Mouse (Mus musculus) midbrain, embryonic 11.5 days (tissue): Measurements from ENCODE around the gene G430095P16Rik. TPM values are rescaled to one million over a fixed set of nuclear protein-coding genes. Genes with fewer than 3 reads are reported as not detected.

Experiments used
- ATAC-seq: fragments of 200-750 bp; cut with Nextera tagmentation; 2 replicates; pipeline ENCODE4 v1.8.0; 2017; ENCODE audit warnings: moderate TSS enrichment, moderate library complexity; ENCODE audit not compliant: low FRiP score
- DNase-seq: peaks from one replicate; pipeline ENCODE4 v3.0.0; 2015; ENCODE audit warnings: low spot score; ENCODE audit errors: missing footprints
- H3K27ac ChIP-seq: fragments of 300-500 bp; sonication (generic); 2 replicates; pipeline ENCODE4 v1.5.1; 2014; ENCODE audit warnings: low read depth, low read length
- H3K27me3 ChIP-seq: fragments of 300-500 bp; sonication (generic); 2 replicates; pipeline ENCODE4 v1.6.1; 2014; ENCODE audit warnings: mild to moderate bottlenecking, low read length, moderate library complexity, mixed read lengths; ENCODE audit not compliant: control insufficient read depth, insufficient read depth
- H3K36me3 ChIP-seq: fragments of 300-500 bp; sonication (generic); 2 replicates; pipeline ENCODE4 v1.6.1; 2014; ENCODE audit warnings: mild to moderate bottlenecking, low read length, moderate library complexity, mixed read lengths; ENCODE audit not compliant: control insufficient read depth, insufficient read depth
- H3K4me1 ChIP-seq: fragments of 300-500 bp; sonication (generic); 2 replicates; pipeline ENCODE4 v1.6.1; 2014; ENCODE audit warnings: low read length; ENCODE audit not compliant: control insufficient read depth, insufficient read depth
- H3K4me2 ChIP-seq: fragments of 300-500 bp; sonication (generic); 2 replicates; pipeline ENCODE4 v1.6.1; 2014; ENCODE audit warnings: mild to moderate bottlenecking, moderate library complexity
- H3K4me3 ChIP-seq: fragments of 300-500 bp; sonication (generic); 2 replicates; pipeline ENCODE4 v1.5.1; 2014; ENCODE audit warnings: low read depth, low read length
- H3K9ac ChIP-seq: fragments of 300-500 bp; sonication (generic); 2 replicates; pipeline ENCODE4 v1.6.1; 2014; ENCODE audit warnings: low read length
- H3K9me3 ChIP-seq: fragments of 300-500 bp; sonication (generic); 2 replicates; pipeline ENCODE4 v1.6.1; 2016; ENCODE audit warnings: low read length; ENCODE audit not compliant: control insufficient read depth
- WGBS: fragments of 180-500 bp; shearing (Covaris S2); extraction: QIAGEN DNeasy Blood & Tissue Kit; methylation state at CpG from one replicate; pipeline ENCODE4 v1.1.7; 2014; 5-methylcytosine and 5-hydroxymethylcytosine counted together
- polyA plus RNA-seq: library from polyadenylated mRNA; unstranded; fragments of >200 nt; fragmentation: Nextera tagmentation; extraction: Ambion mirVana; gene quantifications from 2 replicates; pipeline ENCODE4 v1.2.1, GENCODE M21; 2014

The G430095P16Rik gene
- polyA plus RNA-seq, 1 experiment from 2014 or later, result 1.9 TPM

DNA sequence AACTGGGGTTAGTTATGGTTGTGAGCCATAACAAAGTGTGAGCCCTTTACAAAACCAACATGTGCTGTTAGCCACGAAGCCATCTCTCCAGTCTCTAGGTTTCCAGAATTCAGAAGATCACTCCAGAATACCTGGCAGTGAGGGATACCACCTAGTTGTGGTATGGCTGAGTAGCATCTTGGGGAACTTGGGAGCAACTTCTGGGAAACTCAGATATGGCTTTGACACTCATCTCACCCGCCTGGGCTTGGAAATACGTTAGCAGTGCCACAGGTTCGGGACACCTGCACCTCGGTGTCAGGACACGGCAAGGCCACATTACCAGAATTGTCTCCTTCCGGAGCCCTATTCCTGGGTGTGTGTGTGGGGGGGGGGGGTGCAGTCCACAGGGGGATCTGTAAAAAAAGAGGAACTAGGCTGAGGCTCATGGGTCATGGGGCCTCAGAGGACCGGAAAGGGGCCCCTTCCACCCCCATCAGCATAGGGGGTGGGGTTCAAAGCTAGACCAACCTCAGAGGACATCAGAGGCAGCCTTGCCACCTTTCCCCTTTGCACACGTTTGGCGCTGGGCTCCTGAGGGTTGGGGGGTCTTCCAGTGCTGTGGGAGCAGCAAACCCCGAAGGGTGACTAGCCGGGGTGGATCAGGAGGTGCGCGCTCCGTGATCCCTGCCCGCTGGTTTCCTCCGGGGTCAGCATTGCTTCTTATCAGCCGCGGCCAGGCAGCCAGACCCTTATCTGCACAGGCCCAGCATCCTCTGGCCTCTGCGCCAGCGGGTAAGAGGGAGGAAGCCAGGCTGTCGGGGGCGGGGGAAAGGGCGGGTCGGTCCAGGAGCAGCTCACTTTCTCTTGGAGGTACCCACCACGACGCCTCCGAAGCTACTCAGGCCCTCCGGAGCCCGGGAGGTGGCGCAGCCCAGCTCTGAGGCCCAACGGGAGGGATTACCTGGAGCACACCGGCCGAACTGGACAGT lies 21.6 kb upstream of the G430095P16Rik start, which contains the start of gene Lyl1:
Lyl1 (plus strand) TSS at position 517 of the 971 bp plus-strand sequence.
- Histone ChIP-seq H3K4me3 (peak within 1 kb of the TSS; percentile 1; the same call in 1 of the 2 replicates), H3K9me3 (no peaks in the 10 kb centered on the region), H3K4me1 (peaks cover 12% of the 10 kb centered on the region), H3K27ac (peak within 1 kb of the TSS; percentile 36; the same call in 1 of the 2 replicates), H3K27me3 (peaks cover 49% of the 10 kb centered on the region), H3K4me2 (no peak within 1 kb of the TSS), H3K36me3 (peaks cover 10% of the 10 kb centered on the region; the same call in 1 of the 2 replicates), H3K9ac (no peak within 1 kb of the TSS)
- no peak for DNase-seq
- 11% methylated on average over 34 of the region's 34 CpGs for WGBS
- ATAC-seq, result peak; percentile 35

DNA sequence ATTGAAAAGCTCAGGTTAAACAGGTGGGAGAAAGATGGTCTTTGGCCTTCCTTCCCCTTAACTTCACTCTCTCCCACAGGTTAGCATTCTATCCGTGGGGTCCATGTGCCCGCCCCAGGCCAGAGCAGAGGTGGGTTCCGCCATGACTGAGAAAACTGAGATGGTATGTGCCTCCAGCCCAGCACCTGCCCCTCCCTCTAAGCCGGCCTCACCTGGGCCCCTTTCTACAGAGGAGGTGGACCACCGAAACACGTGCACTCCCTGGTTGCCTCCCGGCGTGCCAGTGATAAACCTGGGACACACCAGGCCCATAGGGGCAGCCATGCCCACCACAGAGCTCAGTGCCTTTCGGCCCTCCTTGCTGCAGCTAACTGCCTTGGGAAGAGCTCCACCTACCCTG lies 20.2 kb upstream of the G430095P16Rik start:
- Histone ChIP-seq H3K36me3 (peaks cover 8% of the 10 kb centered on the region; the same call in 1 of the 2 replicates), H3K4me2 (no peak overlapping the region; the same call in 1 of the 2 replicates), H3K27me3 (peaks cover 62% of the 10 kb centered on the region), H3K4me1 (peaks cover 24% of the 10 kb centered on the region), H3K4me3 (0 out of 2 replicates have a peak overlapping the region, but pooled peaks have one; percentile 1), H3K9ac (no peak overlapping the region), H3K9me3 (no peaks in the 10 kb centered on the region), H3K27ac (no peak overlapping the region)
- no peak for DNase-seq
- 80% methylated on average over 9 of the region's 9 CpGs for WGBS
- no peak for ATAC-seq

DNA sequence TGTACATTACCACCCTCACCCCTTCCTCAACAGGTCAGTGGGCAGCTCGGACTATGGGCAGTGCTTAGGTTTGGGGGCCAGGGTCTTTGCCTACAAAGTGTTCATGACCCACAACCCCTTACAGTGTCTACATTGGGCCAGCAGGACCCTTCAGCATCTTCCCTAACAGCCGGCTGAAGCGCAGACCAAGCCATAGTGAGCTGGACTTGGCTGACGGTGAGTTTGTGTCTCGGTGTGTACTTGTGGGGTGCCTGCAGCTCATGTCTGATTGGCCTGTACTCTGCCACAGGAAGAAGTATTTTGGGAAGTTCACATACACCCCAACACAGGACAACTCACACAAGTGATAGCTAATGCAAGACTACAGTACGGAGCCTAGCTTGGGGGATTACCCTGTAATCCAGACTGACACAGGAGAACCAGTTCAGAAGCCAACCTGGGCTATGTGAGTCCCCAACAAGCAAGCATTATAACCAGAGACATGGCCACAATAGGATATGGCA lies 19.8 kb upstream of the G430095P16Rik start:
- H3K36me3 ChIP-seq, result peaks cover 4% of the 10 kb centered on the region; the same call in 1 of the 2 replicates
- H3K27me3 ChIP-seq, result peaks cover 67% of the 10 kb centered on the region
- WGBS, result 80% methylated on average over 6 of the region's 6 CpGs
- peaks cover 29% of the 10 kb centered on the region for H3K4me1 ChIP-seq
- no peaks in the 10 kb centered on the region for H3K9me3 ChIP-seq
- H3K9ac ChIP-seq, result no peak overlapping the region
- no peak overlapping the region for H3K4me3 ChIP-seq
- no peak overlapping the region for H3K27ac ChIP-seq
- ATAC-seq (no peak), DNase-seq (peak; percentile 85)
- H3K4me2 ChIP-seq, result peak overlapping the region; percentile 7

DNA sequence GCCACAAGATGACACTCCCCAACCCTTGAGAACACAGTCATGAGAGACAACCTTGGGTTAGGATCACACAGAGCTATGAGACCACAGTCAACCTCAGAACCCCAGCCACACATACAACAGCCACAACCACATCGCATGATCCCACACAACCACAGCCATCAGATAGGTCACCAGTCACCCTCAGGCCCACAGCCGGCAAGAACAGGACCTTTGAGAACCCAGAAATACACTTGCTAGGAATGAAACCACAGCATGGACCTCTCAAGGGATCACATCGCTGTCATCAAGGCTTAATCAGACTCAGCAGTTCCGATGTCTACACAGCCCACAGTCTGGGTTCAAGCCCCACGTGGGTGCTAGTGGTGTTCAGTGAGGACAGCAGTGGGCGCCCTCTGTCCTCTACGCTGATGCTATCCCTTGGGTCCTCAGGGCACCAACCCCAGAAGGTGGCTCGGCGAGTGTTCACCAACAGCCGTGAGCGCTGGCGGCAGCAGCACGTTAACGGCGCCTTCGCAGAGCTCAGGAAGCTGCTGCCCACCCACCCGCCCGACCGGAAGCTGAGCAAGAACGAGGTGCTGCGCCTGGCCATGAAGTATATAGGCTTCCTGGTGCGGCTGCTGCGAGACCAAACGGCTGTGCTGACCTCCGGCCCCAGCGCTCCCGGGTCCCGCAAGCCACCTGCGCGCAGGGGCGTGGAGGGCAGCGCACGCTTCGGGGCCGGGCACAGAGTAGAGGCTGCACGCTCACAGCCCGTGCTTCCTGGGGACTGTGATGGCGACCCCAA lies 19.1 kb upstream of the G430095P16Rik start:
- peak overlapping the region; percentile 37 for H3K4me2 ChIP-seq
- no peaks in the 10 kb centered on the region for H3K9me3 ChIP-seq
- H3K36me3 ChIP-seq, result 0 out of 2 replicates have a peak, but pooled peaks cover 1% of the 10 kb centered on the region
- peak overlapping the region; percentile 24; the same call in 1 of the 2 replicates for H3K9ac ChIP-seq
- peaks cover 73% of the 10 kb centered on the region for H3K27me3 ChIP-seq
- peak overlapping the region; percentile 8; the same call in 1 of the 2 replicates for H3K4me3 ChIP-seq
- no peak for ATAC-seq
- WGBS, result 7% methylated on average over 38 of the region's 38 CpGs
- DNase-seq, result peak; percentile 88
- no peak overlapping the region for H3K27ac ChIP-seq
- peaks cover 35% of the 10 kb centered on the region for H3K4me1 ChIP-seq

DNA sequence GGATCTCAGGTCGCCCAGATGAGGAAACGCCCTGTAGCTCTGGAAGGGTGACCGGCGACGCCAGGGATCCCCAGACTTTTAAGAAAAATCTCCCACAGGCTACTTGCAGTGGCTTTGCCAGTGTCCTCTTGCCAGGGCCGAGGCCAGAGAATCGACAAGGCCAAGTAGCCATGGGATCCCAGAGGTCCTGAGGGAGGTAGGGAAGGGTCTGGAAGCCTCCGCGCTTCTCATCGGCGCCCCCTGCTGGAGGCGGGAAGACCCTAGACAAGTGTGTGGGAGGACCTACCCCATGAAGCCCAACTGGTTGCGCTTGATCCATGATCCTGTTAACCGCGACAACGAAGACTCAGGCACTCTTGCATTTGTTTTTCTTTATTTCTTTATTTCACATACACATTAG lies 18.5 kb upstream of the G430095P16Rik start:
- DNase-seq (peak; percentile 98), ATAC-seq (0 out of 2 replicates have a peak, but pooled peaks have one; percentile 31)
- H3K9ac ChIP-seq, result peak overlapping the region; percentile 24; the same call in 1 of the 2 replicates
- H3K4me1 ChIP-seq, result peaks cover 41% of the 10 kb centered on the region
- H3K27me3 ChIP-seq, result peaks cover 80% of the 10 kb centered on the region
- H3K4me3 ChIP-seq, result peak overlapping the region; percentile 8; the same call in 1 of the 2 replicates
- peak overlapping the region; percentile 37 for H3K4me2 ChIP-seq
- no peak overlapping the region for H3K27ac ChIP-seq
- WGBS, result 1% methylated on average over 16 of the region's 16 CpGs
- no peaks in the 10 kb centered on the region for H3K36me3 ChIP-seq
- H3K9me3 ChIP-seq, result no peaks in the 10 kb centered on the region

DNA sequence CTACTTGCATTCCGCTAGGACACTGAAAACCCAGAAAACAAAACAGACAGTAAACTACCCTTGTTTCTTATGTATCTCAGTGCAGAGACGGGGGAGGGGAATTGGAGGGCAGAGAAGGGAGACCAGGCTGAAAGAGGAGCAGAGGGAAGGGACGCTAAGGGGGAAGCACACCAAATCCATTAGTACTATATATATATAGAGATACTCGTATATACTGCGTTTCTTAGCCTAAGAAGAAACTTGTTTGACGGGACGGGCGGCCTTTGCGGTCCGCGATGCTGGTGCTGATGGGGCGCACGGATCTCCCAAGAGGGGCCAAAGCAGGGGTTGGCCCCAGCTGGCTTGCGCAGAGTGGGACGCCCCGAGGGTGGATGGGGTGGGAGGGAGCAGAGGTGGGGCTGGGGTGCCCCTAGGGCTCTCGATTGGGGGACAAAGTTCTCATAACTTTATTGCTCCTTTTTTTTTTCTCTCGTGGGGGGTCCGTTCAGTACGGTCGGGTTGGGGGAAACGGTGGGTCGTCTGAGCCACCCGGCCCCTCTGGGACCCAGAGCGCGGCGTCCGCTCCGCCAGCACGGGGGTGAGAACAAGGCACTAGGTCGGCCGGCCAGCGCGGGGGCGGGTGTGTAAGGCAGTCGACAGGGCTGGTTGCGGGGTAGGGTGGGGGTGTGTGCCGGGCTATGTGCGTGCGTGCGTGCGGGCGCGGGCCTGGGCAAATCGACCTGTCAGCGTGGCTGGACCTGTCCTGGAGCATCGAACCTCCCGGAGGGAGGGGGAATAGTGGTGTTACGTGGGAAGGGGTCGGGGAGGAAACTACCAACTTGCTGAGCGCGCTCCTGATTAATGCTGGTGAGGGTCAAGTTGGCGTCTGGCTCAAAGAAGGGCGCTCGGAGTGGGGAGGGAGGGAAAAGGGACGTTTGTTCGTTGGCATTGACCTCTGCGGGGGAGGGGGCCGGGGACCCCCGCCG lies 17.7 kb upstream of the G430095P16Rik start:
- Histone ChIP-seq H3K36me3 (no peaks in the 10 kb centered on the region), H3K27me3 (peaks cover 87% of the 10 kb centered on the region), H3K4me2 (peak overlapping the region; percentile 31), H3K9ac (no peak overlapping the region; the same call in 1 of the 2 replicates), H3K9me3 (no peaks in the 10 kb centered on the region), H3K27ac (no peak overlapping the region), H3K4me1 (peaks cover 42% of the 10 kb centered on the region), H3K4me3 (peak overlapping the region; percentile 20; the same call in 1 of the 2 replicates)
- 0 out of 2 replicates have a peak, but pooled peaks have one; percentile 12 for ATAC-seq
- DNase-seq, result peak; percentile 94
- WGBS, result 2% methylated on average over 59 of the region's 61 CpGs

DNA sequence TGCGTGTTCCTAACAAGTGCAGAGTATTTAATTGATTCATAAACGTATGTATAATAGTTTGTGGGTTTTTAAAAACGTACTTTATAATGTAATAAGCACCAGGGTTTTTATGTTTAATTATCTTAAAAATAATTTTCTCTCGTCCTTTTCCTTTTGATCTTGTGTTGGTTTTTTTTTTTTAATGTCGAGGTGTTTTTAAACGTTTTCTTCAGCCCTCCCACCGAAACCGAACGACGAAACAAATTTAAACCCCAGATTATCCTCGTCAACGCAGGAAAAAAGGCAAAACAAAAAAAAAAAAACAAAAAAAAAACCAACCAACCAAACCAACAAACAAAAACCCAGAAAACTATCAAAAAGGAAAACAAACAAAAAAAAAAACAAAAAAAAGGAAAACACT lies 16.8 kb upstream of the G430095P16Rik start:
- no peak overlapping the region for H3K4me3 ChIP-seq
- ATAC-seq (no peak), DNase-seq (no peak)
- no peak overlapping the region for H3K9ac ChIP-seq
- no peaks in the 10 kb centered on the region for H3K9me3 ChIP-seq
- under 1% methylated on average over 12 of the region's 12 CpGs for WGBS
- peaks cover 42% of the 10 kb centered on the region for H3K4me1 ChIP-seq
- no peak overlapping the region for H3K27ac ChIP-seq
- H3K36me3 ChIP-seq, result no peaks in the 10 kb centered on the region
- H3K27me3 ChIP-seq, result peaks cover 92% of the 10 kb centered on the region
- H3K4me2 ChIP-seq, result peak overlapping the region; percentile 31; the same call in 1 of the 2 replicates
